Mouse (Mus musculus): Measurements from ENCODE around the gene Dst. TPM values are rescaled to one million over a fixed set of nuclear protein-coding genes. Genes with fewer than 3 reads are reported as not detected.

Dst gene
- total and polyA plus RNA-seq, 3 experiments = 0.08 to 0.60 TPM; not detected in 1

GRCm38 (mm10) chr1:33927466-33927865 lies 19.4 kb downstream of the Dst start:
- Histone ChIP-seq H3K27ac (ENCODE audit: control insufficient read depth, low read depth, low read length) (no peak overlapping the region), H3K4me1 (ENCODE audit: control insufficient read depth in 1 of 2, insufficient read depth in 2 of 2, low read length in 2 of 2) (no peaks in the 10 kb centered on the region), H3K4me3 (ENCODE audit: control insufficient read depth in 1 of 2, insufficient read depth in 1 of 2, low read depth in 2 of 2, low read length in 2 of 2) (no peak overlapping the region), H3K36me3 (ENCODE audit: control insufficient read depth in 1 of 2, insufficient read depth in 2 of 2, low read length in 2 of 2) (no peaks in the 10 kb centered on the region), H3K27me3 (ENCODE audit: control insufficient read depth in 1 of 2, insufficient read depth in 2 of 2, low read length in 2 of 2) (no peaks in the 10 kb centered on the region), H3K79me2 (ENCODE audit: control insufficient read depth, insufficient read depth, low read length, poor library complexity) (no peaks in the 10 kb centered on the region), H3K9ac (ENCODE audit: control insufficient read depth, low read depth, low read length, poor library complexity, severe bottlenecking) (no peak overlapping the region), H3K9me3 (replicated peaks; ENCODE audit: insufficient read depth, low read length) (no peaks in the 10 kb centered on the region)
- TF ChIP-seq MAFK (IDR thresholded peaks at IDR 0.05; ENCODE audit: borderline replicate concordance, low read depth, low read length) = no peak
- TF ChIP-seq HCFC1 (IDR thresholded peaks at IDR 0.05; ENCODE audit: low read depth, low read length) = no peak
- TF ChIP-seq UBTF (IDR thresholded peaks at IDR 0.05; ENCODE audit: borderline replicate concordance, insufficient read depth, low read depth, low read length) = no peak
- no peak for TF ChIP-seq MAX (IDR thresholded peaks at IDR 0.05; ENCODE audit: low read length)
- TF ChIP-seq USF1 (IDR thresholded peaks at IDR 0.05; ENCODE audit: low read depth, low read length) = no peak
- TF ChIP-seq GATA1 (IDR thresholded peaks at IDR 0.05; ENCODE audit: low read depth, low read length) = no peak
- TF ChIP-seq TCF12 (IDR thresholded peaks at IDR 0.05; ENCODE audit: low read depth, low read length) = no peak
- TF ChIP-seq ZNF384 (IDR thresholded peaks at IDR 0.05; ENCODE audit: low read depth, low read length) = no peak
- TF ChIP-seq SIN3A (IDR thresholded peaks at IDR 0.05; ENCODE audit: low read length) = no peak
- no peak for TF ChIP-seq JUND (IDR thresholded peaks at IDR 0.05; ENCODE audit: low read depth, low read length)
- no peak for TF ChIP-seq ETS1 (IDR thresholded peaks at IDR 0.05; ENCODE audit: low read depth, low read length)
- TF ChIP-seq CTCF (IDR thresholded peaks at IDR 0.05 in 2 of 3, conservative IDR thresholded peaks at IDR 0.05 in 1 of 3; ENCODE audit: control insufficient read depth in 1 of 3, insufficient read depth in 1 of 3, low read depth in 2 of 3, low read length in 3 of 3, poor library complexity in 1 of 3, severe bottlenecking in 1 of 3) = no peak
- no peak for TF ChIP-seq MAZ (IDR thresholded peaks at IDR 0.05; ENCODE audit: low read depth, low read length)
- DNase-seq (ENCODE audit: low read depth, low spot score) = no peak

- H3K4me1 ChIP-seq (ENCODE audit: control insufficient read depth in 1 of 2, insufficient read depth in 2 of 2, low read length in 2 of 2) = no peaks in the 10 kb centered on the region
- TF ChIP-seq CHD1 (IDR thresholded peaks at IDR 0.05; ENCODE audit: low read depth, low read length) (no peak), UBTF (IDR thresholded peaks at IDR 0.05; ENCODE audit: borderline replicate concordance, insufficient read depth, low read depth, low read length) (no peak), EP300 (IDR thresholded peaks at IDR 0.05; ENCODE audit: low read depth in 1 of 2, low read length in 2 of 2) (no peak), MYB (IDR thresholded peaks at IDR 0.05; ENCODE audit: low read depth, low read length) (no peak), NRF1 (IDR thresholded peaks at IDR 0.05; ENCODE audit: insufficient read depth, low read depth, low read length, poor library complexity, severe bottlenecking) (no peak), MEF2A (IDR thresholded peaks at IDR 0.05; ENCODE audit: extremely low read depth, insufficient replicate concordance, low read depth, low read length, poor library complexity, severe bottlenecking) (no peak), GABPA (IDR thresholded peaks at IDR 0.05; ENCODE audit: low read depth, low read length) (no peak), NELFE (IDR thresholded peaks at IDR 0.05; ENCODE audit: low read depth, low read length) (no peak), USF1 (IDR thresholded peaks at IDR 0.05; ENCODE audit: low read depth, low read length) (no peak), ZC3H11A (IDR thresholded peaks at IDR 0.05; ENCODE audit: low read depth, low read length) (no peak), TCF12 (IDR thresholded peaks at IDR 0.05; ENCODE audit: low read depth, low read length) (no peak), CTCF (IDR thresholded peaks at IDR 0.05 in 2 of 3, conservative IDR thresholded peaks at IDR 0.05 in 1 of 3; ENCODE audit: control insufficient read depth in 1 of 3, insufficient read depth in 1 of 3, low read depth in 2 of 3, low read length in 3 of 3, poor library complexity in 1 of 3, severe bottlenecking in 1 of 3) (no peak), MXI1 (IDR thresholded peaks at IDR 0.05; ENCODE audit: low read depth, low read length) (no peak), ELF1 (IDR thresholded peaks at IDR 0.05; ENCODE audit: low read depth, low read length) (no peak), BHLHE40 (IDR thresholded peaks at IDR 0.05; ENCODE audit: borderline replicate concordance, low read depth, low read length) (no peak), ZKSCAN1 (IDR thresholded peaks at IDR 0.05; ENCODE audit: low read depth, low read length) (no peak), SMC3 (IDR thresholded peaks at IDR 0.05; ENCODE audit: low read depth, low read length) (no peak), MYC (IDR thresholded peaks at IDR 0.05; ENCODE audit: low read depth, low read length) (no peak), CHD2 (IDR thresholded peaks at IDR 0.05; ENCODE audit: low read length) (no peak), MAFK (IDR thresholded peaks at IDR 0.05; ENCODE audit: borderline replicate concordance, low read depth, low read length) (no peak)
- no peak overlapping the region for H3K27ac ChIP-seq (ENCODE audit: control insufficient read depth, low read depth, low read length)
These were observed 23.8 kb downstream of the Dst start for GRCm38 (mm10) chr1:33931791-33932190.

More at GRCm38 (mm10) chr1:33931791-33932190, 23.8 kb downstream of the Dst start:
- H3K9me3 ChIP-seq (replicated peaks; ENCODE audit: insufficient read depth, low read length) = no peaks in the 10 kb centered on the region
- no peak overlapping the region for H3K9ac ChIP-seq (ENCODE audit: control insufficient read depth, low read depth, low read length, poor library complexity, severe bottlenecking)
- no peaks in the 10 kb centered on the region for H3K36me3 ChIP-seq (ENCODE audit: control insufficient read depth in 1 of 2, insufficient read depth in 2 of 2, low read length in 2 of 2)
- H3K27me3 ChIP-seq (ENCODE audit: control insufficient read depth in 1 of 2, insufficient read depth in 2 of 2, low read length in 2 of 2) = no peaks in the 10 kb centered on the region
- no peaks in the 10 kb centered on the region for H3K79me2 ChIP-seq (ENCODE audit: control insufficient read depth, insufficient read depth, low read length, poor library complexity)
- no peak for DNase-seq (ENCODE audit: low read depth, low spot score)
- no peak overlapping the region for H3K4me3 ChIP-seq (ENCODE audit: control insufficient read depth in 1 of 2, insufficient read depth in 1 of 2, low read depth in 2 of 2, low read length in 2 of 2)

Data from MEL (cell line).